Mouse (Mus musculus): ENCODE results near the gene Ppm1m. TPM values are rescaled to one million over a fixed set of nuclear protein-coding genes. Genes with fewer than 3 reads are reported as not detected.

The Ppm1m gene
- polyA plus RNA-seq, 1 experiment from 2014 or later, result 45.0 TPM

DNA sequence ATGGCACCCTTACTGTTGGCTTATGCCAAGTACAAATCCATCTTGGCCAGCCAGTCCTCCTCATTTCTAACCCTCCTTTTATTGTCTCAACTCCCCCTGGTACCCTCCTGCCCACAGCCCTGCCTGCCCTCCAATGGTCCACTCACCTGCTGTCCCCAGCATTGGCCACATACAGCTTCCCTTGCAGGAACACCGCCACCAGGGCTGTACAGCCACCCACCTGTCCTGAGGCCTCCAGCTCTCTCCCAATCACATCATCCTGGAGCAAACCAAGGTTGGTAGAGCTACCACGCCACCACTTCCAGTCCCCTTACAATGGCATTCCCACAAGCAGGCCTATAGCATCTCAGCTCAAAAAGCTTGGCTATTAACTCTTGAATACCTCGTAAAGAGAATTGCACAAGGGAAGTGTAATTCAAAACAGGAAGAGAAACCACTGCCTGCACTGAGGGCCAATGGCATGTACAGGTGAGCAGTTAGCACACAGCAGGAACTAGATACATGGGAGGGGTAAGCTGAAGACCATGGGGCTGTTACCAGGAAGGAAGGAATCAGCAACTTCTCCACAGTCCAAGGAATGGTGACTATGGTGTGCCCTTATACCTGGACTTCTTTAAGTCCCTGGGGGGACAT, 2.3 kb downstream of the Ppm1m start:
- WGBS, result 96% methylated on average over 3 of the region's 3 CpGs

DNA sequence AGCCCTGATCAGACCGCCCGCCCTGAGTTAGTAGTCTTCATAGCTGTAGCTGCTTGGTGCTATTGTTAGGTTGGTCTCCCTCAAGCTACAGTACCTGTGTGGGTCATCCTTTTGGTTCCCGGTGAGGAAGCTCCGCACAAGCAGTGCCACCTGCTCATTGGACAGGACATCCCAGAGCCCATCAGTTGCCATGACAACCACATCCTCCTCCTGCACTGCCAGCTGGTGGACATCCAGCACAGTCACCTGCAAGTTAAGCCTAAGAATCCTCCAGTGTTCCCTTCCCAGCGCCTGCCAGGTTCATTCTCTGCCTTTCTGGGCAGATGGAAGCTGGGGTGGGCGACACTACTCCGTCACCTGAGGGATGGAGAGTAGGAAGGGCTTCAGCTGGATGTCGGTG, 3.9 kb downstream of the Ppm1m start:
- WGBS, result 91% methylated on average over 8 of the region's 8 CpGs
- Histone ChIP-seq H3K27ac (no peak overlapping the region), H3K27me3 (ENCODE audit: insufficient read depth, poor library complexity, severe bottlenecking) (no peaks in the 10 kb centered on the region), H3K36me3 (peaks cover 61% of the 10 kb centered on the region), H3K4me1 (peaks cover 27% of the 10 kb centered on the region), H3K9me3 (no peaks in the 10 kb centered on the region), H3K4me3 (no peak overlapping the region)
- DNase-seq (ENCODE audit: low spot score), result no peak

More for the DNA sequence above, 2.3 kb downstream of the Ppm1m start:
- Histone ChIP-seq H3K27me3 (ENCODE audit: insufficient read depth, poor library complexity, severe bottlenecking) (no peaks in the 10 kb centered on the region), H3K9me3 (no peaks in the 10 kb centered on the region), H3K36me3 (peaks cover 47% of the 10 kb centered on the region), H3K4me1 (peaks cover 29% of the 10 kb centered on the region), H3K27ac (no peak overlapping the region), H3K4me3 (no peak overlapping the region; the same call in 1 of the 2 replicates)
- DNase-seq (ENCODE audit: low spot score), result no peak

DNA sequence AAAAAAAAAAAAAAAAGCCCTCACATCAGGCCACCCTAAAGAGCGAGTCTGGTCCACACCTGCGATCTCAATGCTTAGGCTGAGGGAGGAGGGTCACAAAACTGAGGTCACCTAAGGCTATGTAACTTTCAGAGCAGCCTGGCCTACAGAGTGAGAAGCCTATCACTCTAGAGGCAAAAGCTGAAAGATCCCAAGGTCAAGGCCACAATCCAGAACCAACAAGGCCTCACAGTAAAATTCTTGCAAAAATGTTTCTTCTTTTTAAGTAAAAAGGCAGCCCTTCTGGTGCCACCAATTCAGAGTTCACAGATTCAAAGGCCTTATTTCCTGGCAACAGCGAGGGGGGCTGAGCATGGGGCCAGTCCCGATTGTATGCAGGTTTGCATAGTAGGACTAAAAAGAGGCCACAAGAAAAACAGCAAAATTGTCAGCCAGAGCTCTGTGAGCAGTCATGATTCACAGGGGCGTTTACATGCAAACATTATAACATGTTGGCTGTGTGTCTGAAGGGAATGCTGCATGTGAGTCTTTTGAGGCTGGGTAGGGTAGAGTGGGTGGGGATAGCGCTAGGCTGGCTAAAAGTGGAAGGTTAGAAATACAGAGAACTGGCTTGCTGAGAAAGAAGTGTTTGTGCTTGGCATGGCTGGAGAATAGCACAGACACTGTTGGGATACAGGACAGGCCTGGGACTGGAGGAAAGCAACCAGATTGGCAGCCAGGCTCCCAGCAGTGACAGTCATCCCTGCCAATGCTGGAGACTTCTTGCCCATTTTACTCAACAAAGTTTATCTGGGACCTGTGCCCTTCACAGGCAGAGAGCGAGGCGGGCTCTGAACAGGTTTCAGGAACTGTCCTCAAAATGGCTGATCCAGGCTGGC, 5.4 kb downstream of the Ppm1m start:
- Histone ChIP-seq H3K27ac (no peak overlapping the region), H3K27me3 (ENCODE audit: insufficient read depth, poor library complexity, severe bottlenecking) (no peaks in the 10 kb centered on the region), H3K36me3 (peaks cover 76% of the 10 kb centered on the region), H3K4me1 (peaks cover 15% of the 10 kb centered on the region), H3K4me3 (no peak overlapping the region), H3K9me3 (no peaks in the 10 kb centered on the region)
- WGBS, result 91% methylated on average over 8 of the region's 8 CpGs
- DNase-seq (ENCODE audit: low spot score), result no peak

DNA sequence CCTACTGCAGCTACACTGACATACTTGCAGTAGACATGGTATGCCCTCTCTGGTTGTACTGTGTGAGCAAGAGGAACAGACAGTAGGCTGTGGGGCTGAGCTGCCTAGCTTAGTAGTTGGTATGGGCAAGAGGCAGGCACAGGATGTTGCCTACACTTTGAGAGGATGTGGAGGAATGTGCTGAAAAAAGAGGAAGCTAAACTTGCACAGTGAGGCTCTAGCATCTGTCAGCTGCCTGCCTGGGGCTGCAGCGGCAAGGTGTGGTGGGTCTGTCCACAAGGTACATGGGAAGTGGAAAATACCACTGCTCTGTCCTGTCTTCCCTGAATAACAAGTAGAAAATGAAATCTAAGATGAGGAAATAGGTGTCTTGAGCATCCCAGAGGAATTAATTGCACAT, 6.5 kb downstream of the Ppm1m start:
- no peak for DNase-seq (ENCODE audit: low spot score)
- Histone ChIP-seq H3K36me3 (peaks cover 88% of the 10 kb centered on the region), H3K9me3 (no peaks in the 10 kb centered on the region), H3K4me1 (peaks cover 6% of the 10 kb centered on the region), H3K27me3 (ENCODE audit: insufficient read depth, poor library complexity, severe bottlenecking) (no peaks in the 10 kb centered on the region), H3K27ac (no peak overlapping the region), H3K4me3 (no peak overlapping the region)
- 90% methylated on average over 1 of the region's 1 CpGs for WGBS

DNA sequence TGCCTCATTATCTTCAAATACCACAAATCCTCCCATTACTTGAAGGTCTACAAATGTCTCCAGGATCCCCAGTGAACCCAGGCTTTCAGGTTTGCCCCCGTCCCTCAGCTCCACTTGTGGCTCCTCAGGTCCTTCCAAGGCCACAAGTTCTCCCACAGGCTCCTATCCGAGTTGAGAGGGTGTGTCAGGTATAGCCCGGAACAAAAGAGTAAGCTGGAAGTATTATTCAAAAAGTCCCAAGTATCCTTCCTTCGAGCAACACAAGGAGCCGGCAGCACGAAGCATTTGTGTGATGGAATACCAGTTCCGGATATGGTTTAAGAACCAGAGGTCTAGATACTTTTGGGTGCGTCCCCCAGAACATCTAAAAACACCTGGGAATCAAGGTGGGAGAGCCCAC, 7.5 kb downstream of the Ppm1m start:
- peaks cover 90% of the 10 kb centered on the region for H3K36me3 ChIP-seq
- H3K4me3 ChIP-seq, result no peak overlapping the region
- no peaks in the 10 kb centered on the region for H3K27me3 ChIP-seq (ENCODE audit: insufficient read depth, poor library complexity, severe bottlenecking)
- no peaks in the 10 kb centered on the region for H3K4me1 ChIP-seq
- H3K9me3 ChIP-seq, result no peaks in the 10 kb centered on the region
- H3K27ac ChIP-seq, result no peak overlapping the region
- DNase-seq (ENCODE audit: low spot score), result no peak
- 91% methylated on average over 8 of the region's 8 CpGs for WGBS

DNA sequence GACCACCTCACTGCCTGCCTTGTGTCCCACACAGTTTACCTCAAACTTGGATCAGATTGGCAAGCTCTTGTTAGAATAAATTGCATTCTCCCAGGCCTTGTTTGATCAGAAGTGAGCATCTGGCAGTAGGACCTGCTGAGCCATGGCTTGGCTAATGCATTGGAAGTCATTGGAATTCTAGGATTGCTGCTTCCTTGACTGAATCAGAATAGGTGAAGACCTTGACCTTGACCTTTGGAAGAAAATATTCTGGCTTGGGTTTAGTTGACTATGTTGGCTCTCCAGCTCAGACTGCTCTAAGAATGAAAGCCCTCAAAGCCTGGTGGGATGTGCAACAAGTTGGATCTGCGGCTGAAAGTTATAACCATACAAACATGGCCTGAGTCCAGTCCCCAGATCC, 8.2 kb downstream of the Ppm1m start:
- H3K4me3 ChIP-seq, result no peak overlapping the region
- no peaks in the 10 kb centered on the region for H3K9me3 ChIP-seq
- no peak for DNase-seq (ENCODE audit: low spot score)
- peaks cover 90% of the 10 kb centered on the region for H3K36me3 ChIP-seq
- WGBS, result 100% methylated on average over 1 of the region's 1 CpGs
- H3K4me1 ChIP-seq, result no peaks in the 10 kb centered on the region
- H3K27me3 ChIP-seq (ENCODE audit: insufficient read depth, poor library complexity, severe bottlenecking), result no peaks in the 10 kb centered on the region
- H3K27ac ChIP-seq, result no peak overlapping the region

DNA sequence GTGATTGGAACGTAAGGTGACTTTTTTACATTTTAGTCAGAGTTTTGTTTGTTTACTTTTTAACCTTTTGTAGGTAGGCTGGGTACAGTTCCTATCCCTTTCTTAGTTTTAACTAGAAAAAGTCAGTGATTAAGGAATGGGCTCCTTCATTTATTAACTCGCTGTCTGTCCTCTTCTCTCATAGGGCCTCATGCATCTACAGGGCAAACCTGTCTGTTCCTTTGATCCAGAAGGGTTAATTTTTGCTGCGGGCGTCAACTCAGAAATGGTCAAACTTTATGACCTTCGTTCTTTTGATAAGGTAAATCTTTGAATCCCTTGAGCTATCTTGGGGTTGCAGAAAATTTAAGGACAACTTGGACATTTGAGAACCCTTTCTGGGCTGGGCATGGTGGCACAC, 15.6 kb downstream of the Ppm1m start:
- no peaks in the 10 kb centered on the region for H3K9me3 ChIP-seq
- no peak overlapping the region for H3K27ac ChIP-seq
- H3K4me1 ChIP-seq, result no peaks in the 10 kb centered on the region
- peaks cover 99% of the 10 kb centered on the region for H3K36me3 ChIP-seq
- no peak for DNase-seq (ENCODE audit: low spot score)
- H3K27me3 ChIP-seq (ENCODE audit: insufficient read depth, poor library complexity, severe bottlenecking), result no peaks in the 10 kb centered on the region
- WGBS, result 91% methylated on average over 5 of the region's 5 CpGs
- H3K4me3 ChIP-seq, result no peak overlapping the region

DNA sequence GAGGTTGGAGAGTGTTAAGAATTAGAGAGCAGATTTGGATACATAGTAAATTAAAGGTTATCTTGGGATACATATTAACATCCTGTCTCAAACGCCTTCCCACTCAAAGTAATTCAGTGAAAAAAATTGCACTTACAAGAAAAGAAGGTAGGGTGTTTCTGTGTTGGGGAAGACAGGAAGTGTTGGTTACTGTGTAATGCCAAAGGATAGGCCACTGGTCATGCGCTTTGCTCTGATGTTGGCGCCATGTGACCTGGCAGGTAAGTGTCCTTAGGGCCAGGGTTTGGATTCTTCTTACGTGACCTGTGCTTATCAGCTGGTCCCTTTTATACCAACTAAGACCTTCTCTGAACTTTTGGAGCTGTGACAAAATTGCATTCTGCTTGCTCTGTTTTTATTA, 17.4 kb downstream of the Ppm1m start:
- WGBS, result 92% methylated on average over 4 of the region's 4 CpGs
- H3K4me1 ChIP-seq, result no peaks in the 10 kb centered on the region
- no peaks in the 10 kb centered on the region for H3K9me3 ChIP-seq
- no peak overlapping the region for H3K4me3 ChIP-seq
- H3K27me3 ChIP-seq (ENCODE audit: insufficient read depth, poor library complexity, severe bottlenecking), result no peaks in the 10 kb centered on the region
- H3K27ac ChIP-seq, result no peak overlapping the region
- H3K36me3 ChIP-seq, result peaks cover 99% of the 10 kb centered on the region
- no peak for DNase-seq (ENCODE audit: low spot score)

DNA sequence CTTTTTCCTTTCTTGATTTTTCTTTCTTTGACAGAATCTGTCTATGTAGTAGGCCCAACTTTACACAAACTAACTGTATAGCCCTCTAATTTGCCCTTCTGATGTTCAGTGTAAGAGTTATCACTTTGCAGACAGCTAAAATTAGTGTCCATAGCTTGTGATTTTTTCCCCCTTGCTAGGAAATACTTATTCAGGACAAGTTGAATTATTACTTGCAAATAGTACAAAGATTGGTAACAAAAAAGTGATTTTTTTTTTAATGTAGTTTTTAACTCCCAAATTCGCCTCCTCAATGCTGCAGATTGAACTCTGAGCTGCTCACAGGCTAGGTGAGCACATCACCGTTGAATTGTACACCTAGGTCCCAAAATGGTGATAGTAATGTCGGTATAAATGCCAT, 19.6 kb downstream of the Ppm1m start:
- no peak for DNase-seq (ENCODE audit: low spot score)
- H3K4me3 ChIP-seq, result no peak overlapping the region
- no peaks in the 10 kb centered on the region for H3K27me3 ChIP-seq (ENCODE audit: insufficient read depth, poor library complexity, severe bottlenecking)
- no peaks in the 10 kb centered on the region for H3K9me3 ChIP-seq
- 93% methylated on average over 3 of the region's 3 CpGs for WGBS
- H3K27ac ChIP-seq, result no peak overlapping the region
- peaks cover 92% of the 10 kb centered on the region for H3K36me3 ChIP-seq
- H3K4me1 ChIP-seq, result no peaks in the 10 kb centered on the region; the same call in 1 of the 2 replicates

DNA sequence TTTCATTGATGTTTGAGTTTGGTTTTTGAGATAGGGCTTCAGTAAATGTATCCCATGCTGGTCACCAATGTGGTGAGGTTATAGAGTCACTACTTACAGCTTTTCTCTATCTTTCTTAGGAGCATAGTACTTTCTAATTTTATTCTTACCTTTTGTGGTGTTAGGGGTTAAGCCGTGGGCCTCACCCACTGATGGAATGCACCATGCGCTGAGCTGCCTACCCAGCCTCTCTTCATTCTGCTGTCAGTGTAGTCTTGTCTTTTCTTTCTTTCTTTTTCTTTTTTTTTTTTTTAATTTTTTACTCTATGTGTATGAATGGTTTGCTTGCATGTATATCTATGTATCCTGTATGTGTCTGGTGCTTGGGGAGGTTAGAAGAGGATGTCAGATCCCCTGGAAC, 20.1 kb downstream of the Ppm1m start:
- H3K4me1 ChIP-seq, result no peaks in the 10 kb centered on the region; the same call in 1 of the 2 replicates
- H3K36me3 ChIP-seq, result peaks cover 87% of the 10 kb centered on the region
- WGBS, result 82% methylated on average over 2 of the region's 2 CpGs
- H3K27me3 ChIP-seq (ENCODE audit: insufficient read depth, poor library complexity, severe bottlenecking), result no peaks in the 10 kb centered on the region
- no peak overlapping the region for H3K27ac ChIP-seq
- H3K9me3 ChIP-seq, result no peaks in the 10 kb centered on the region
- no peak for DNase-seq (ENCODE audit: low spot score)
- no peak overlapping the region for H3K4me3 ChIP-seq

DNA sequence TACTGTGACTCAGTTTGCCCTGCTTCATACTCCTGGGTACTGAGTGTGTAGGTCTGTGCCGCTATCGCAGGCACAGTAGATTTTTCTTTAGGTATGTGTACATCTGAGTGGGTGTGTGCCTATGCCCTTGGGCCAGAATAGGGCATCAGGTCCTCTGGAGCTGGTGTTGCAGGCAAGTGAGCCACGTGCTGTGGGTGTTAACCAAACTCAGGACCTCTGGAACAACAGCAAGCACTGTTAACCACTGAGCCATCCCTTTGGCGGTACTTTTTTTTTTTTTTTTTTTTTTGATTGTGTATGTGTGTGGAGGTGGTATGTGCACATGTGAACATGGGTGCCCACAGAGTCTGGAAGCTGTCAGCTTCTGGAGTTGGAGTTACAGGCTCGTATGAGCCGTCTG, 21.7 kb downstream of the Ppm1m start:
- Histone ChIP-seq H3K36me3 (peaks cover 70% of the 10 kb centered on the region), H3K4me1 (peaks cover 13% of the 10 kb centered on the region), H3K27ac (no peak overlapping the region), H3K9me3 (no peaks in the 10 kb centered on the region), H3K4me3 (no peak overlapping the region), H3K27me3 (ENCODE audit: insufficient read depth, poor library complexity, severe bottlenecking) (no peaks in the 10 kb centered on the region)
- DNase-seq (ENCODE audit: low spot score), result no peak
- 94% methylated on average over 6 of the region's 6 CpGs for WGBS

DNA sequence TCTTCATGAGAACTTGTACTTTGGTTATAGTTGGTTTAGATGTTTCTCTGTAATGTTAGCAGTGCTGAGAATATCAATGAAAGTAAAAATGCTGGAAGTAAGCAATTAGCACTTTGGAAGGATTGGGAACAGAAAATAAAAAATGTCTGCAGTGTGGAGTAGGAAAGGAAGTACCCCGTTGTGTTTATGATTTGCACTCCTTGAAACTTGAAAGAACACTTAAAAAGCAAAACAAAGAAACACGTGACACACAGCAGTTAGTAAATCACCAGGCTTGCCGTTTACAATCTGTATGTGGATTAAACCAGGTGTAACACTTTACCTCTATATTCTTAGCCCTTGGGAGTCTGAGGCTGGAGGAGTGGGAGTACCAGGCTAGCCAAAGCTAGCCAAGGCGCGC, 22.8 kb downstream of the Ppm1m start:
- peaks cover 60% of the 10 kb centered on the region for H3K36me3 ChIP-seq
- WGBS, result 92% methylated on average over 5 of the region's 5 CpGs
- H3K27me3 ChIP-seq (ENCODE audit: insufficient read depth, poor library complexity, severe bottlenecking), result no peaks in the 10 kb centered on the region
- no peaks in the 10 kb centered on the region for H3K9me3 ChIP-seq
- H3K4me1 ChIP-seq, result peaks cover 13% of the 10 kb centered on the region
- no peak overlapping the region for H3K4me3 ChIP-seq
- no peak for DNase-seq (ENCODE audit: low spot score)
- H3K27ac ChIP-seq, result no peak overlapping the region

DNA sequence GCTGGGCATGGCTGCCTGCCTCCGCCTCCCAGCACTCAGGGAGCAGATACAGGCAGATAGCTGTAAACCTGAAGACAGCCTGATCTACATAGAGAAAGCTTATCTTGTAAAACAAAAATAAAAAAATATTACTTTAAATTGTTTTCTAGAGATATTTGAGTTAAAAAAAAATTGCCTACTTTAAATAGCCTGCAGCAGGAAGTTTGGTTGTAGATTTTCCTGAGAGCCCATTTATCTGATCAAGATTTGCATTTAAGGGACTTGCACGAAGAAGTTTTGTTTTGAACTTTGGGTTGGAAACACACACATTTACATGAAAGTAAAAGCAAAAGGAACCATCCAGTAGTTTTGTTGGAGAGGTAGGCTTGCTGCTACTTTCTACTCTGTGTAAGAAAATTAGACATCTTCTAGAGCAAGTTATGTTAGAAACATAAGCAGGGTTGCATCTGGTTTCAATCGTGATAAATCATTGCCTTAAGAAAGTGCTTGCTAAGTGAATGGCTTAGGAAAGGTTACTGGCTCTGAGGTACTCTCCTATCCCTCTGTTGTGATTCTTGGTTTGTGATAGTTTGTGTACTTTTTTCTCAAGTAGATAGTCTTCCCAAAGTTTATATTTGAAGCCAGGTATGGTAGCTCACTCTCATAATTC, 23.9 kb downstream of the Ppm1m start:
- Histone ChIP-seq H3K4me1 (peaks cover 13% of the 10 kb centered on the region), H3K4me3 (no peak overlapping the region), H3K27me3 (ENCODE audit: insufficient read depth, poor library complexity, severe bottlenecking) (no peaks in the 10 kb centered on the region), H3K27ac (no peak overlapping the region), H3K9me3 (no peaks in the 10 kb centered on the region), H3K36me3 (peaks cover 49% of the 10 kb centered on the region)
- DNase-seq (ENCODE audit: low spot score), result no peak
- WGBS, result 68% methylated on average over 3 of the region's 3 CpGs

Measured in heart, embryonic 10.5 days (tissue).